Mouse (Mus musculus) midbrain, postnatal 0 days (tissue): Measurements from ENCODE around the gene Itga9. TPM values are rescaled to one million over a fixed set of nuclear protein-coding genes. Genes with fewer than 3 reads are reported as not detected.
A peak's percentile ranks its signal among the peaks of the same experiment; 100 is the strongest.

ENCODE experiments used
- ATAC-seq: fragments of 200-750 bp; cut with Nextera tagmentation; 2 replicates; pipeline ENCODE4 v1.8.0; 2017; ENCODE audit warnings: moderate number of reproducible peaks, mild to moderate bottlenecking, moderate TSS enrichment, moderate library complexity; ENCODE audit not compliant: low FRiP score
- DNase-seq: peaks from one replicate; pipeline ENCODE4 v3.0.0-alpha.2; 2015; ENCODE audit warnings: low spot score
- H3K27ac ChIP-seq: fragments of 300-500 bp; sonication (generic); 2 replicates; pipeline ENCODE4 v1.5.1; 2014; ENCODE audit warnings: low read depth, mild to moderate bottlenecking, low read length, mixed read lengths
- H3K27me3 ChIP-seq: fragments of 300-500 bp; sonication (generic); 2 replicates; pipeline ENCODE4 v1.6.1; 2014; ENCODE audit warnings: low read length, control low read depth, mixed read lengths; ENCODE audit not compliant: insufficient read depth
- H3K36me3 ChIP-seq: fragments of 300-500 bp; sonication (generic); 2 replicates; pipeline ENCODE4 v1.6.1; 2014; ENCODE audit warnings: low read length, control low read depth, mixed read lengths; ENCODE audit not compliant: insufficient read depth
- H3K4me1 ChIP-seq: fragments of 300-500 bp; sonication (generic); 2 replicates; pipeline ENCODE4 v1.6.1; 2014; ENCODE audit warnings: mild to moderate bottlenecking, control low read depth, antibody characterized with exemption, low read length, mixed read lengths; ENCODE audit not compliant: insufficient read depth
- H3K4me2 ChIP-seq: fragments of 300-500 bp; sonication (generic); 2 replicates; pipeline ENCODE4 v1.6.1; 2014; ENCODE audit warnings: low read depth, mild to moderate bottlenecking, low read length, mixed read lengths; ENCODE audit not compliant: poor library complexity, severe bottlenecking
- H3K4me3 ChIP-seq: fragments of 300-500 bp; sonication (generic); 2 replicates; pipeline ENCODE4 v1.5.1; 2014; ENCODE audit warnings: low read depth, mild to moderate bottlenecking, low read length, moderate library complexity
- H3K9ac ChIP-seq: fragments of 300-500 bp; sonication (generic); replicated peaks from 2 replicates; pipeline ENCODE4 v1.6.1; 2014; ENCODE audit warnings: mild to moderate bottlenecking, low read length, moderate library complexity, mixed read lengths; ENCODE audit not compliant: poor library complexity, severe bottlenecking
- H3K9me3 ChIP-seq: fragments of 300-500 bp; sonication (generic); 2 replicates; pipeline ENCODE4 v1.6.1; 2016; ENCODE audit warnings: low read length, control low read depth
- CTCF ChIP-seq: IDR thresholded peaks from 2 replicates; pipeline ENCODE4 v1.5.1; 2016; ENCODE audit warnings: antibody characterized with exemption, mild to moderate bottlenecking
- WGBS: fragments of 180-500 bp; shearing (Covaris S2); extraction: QIAGEN DNeasy Blood & Tissue Kit; methylation state at CpG from one replicate; pipeline ENCODE4 v1.1.7; 2014; 5-methylcytosine and 5-hydroxymethylcytosine counted together
- polyA plus RNA-seq: library from polyadenylated mRNA; unstranded; fragments of >200 nt; fragmentation: Nextera tagmentation; extraction: Ambion mirVana; gene quantifications from 2 replicates; pipeline ENCODE4 v1.2.1, GENCODE M21; 2015
- total RNA-seq: library from RNA; depleted of rRNA; stranded (reverse); fragments of >200 nt; gene quantifications from 2 replicates; pipeline ENCODE4 v1.2.3, GENCODE M21; 2014

Gene Itga9
- total and polyA plus RNA-seq, 2 experiments from 2014 or later: 1.1 to 8.2 TPM

- no peaks in the 10 kb centered on the region for H3K36me3 ChIP-seq
- H3K27ac ChIP-seq: no peak overlapping the region
- ATAC-seq: no peak
- H3K4me3 ChIP-seq: no peak overlapping the region
- no peak for TF ChIP-seq CTCF
- H3K9me3 ChIP-seq: no peaks in the 10 kb centered on the region
- no peaks in the 10 kb centered on the region for H3K4me1 ChIP-seq
- DNase-seq: no peak
- H3K9ac ChIP-seq: no peak overlapping the region
- no peak overlapping the region for H3K4me2 ChIP-seq
- 90% methylated on average over 2 of the region's 2 CpGs for WGBS
- no peaks in the 10 kb centered on the region for H3K27me3 ChIP-seq
Observed at GRCm38 (mm10) chr9:118752376-118752775, 145.9 kb downstream of the Itga9 start.

- H3K36me3 ChIP-seq: no peaks in the 10 kb centered on the region
- ATAC-seq (no peak), DNase-seq (no peak)
- H3K9ac ChIP-seq: no peak overlapping the region
- H3K4me2 ChIP-seq: no peak overlapping the region
- no peaks in the 10 kb centered on the region for H3K9me3 ChIP-seq
- no peaks in the 10 kb centered on the region for H3K27me3 ChIP-seq
- no peak for TF ChIP-seq CTCF
- WGBS: 53% methylated on average over 4 of the region's 4 CpGs
- H3K4me1 ChIP-seq: no peaks in the 10 kb centered on the region; the same call in 1 of the 2 replicates
- H3K27ac ChIP-seq: no peak overlapping the region
- H3K4me3 ChIP-seq: no peak overlapping the region
Observed at GRCm38 (mm10) chr9:118759462-118759861, 153.0 kb downstream of the Itga9 start.

- ATAC-seq: no peak
- Histone ChIP-seq H3K36me3 (no peaks in the 10 kb centered on the region), H3K4me2 (no peak overlapping the region), H3K4me1 (no peaks in the 10 kb centered on the region; the same call in 1 of the 2 replicates), H3K9ac (no peak overlapping the region), H3K9me3 (no peaks in the 10 kb centered on the region), H3K4me3 (no peak overlapping the region), H3K27me3 (no peaks in the 10 kb centered on the region), H3K27ac (no peak overlapping the region)
- no peak for DNase-seq
- 43% methylated on average over 8 of the region's 8 CpGs for WGBS
- TF ChIP-seq CTCF: no peak
Observed at GRCm38 (mm10) chr9:118761953-118762590, 155.6 kb downstream of the Itga9 start.

- no peaks in the 10 kb centered on the region for H3K27me3 ChIP-seq
- no peaks in the 10 kb centered on the region for H3K9me3 ChIP-seq
- H3K9ac ChIP-seq: no peak overlapping the region
- H3K4me3 ChIP-seq: no peak overlapping the region
- H3K36me3 ChIP-seq: no peaks in the 10 kb centered on the region
- no peak overlapping the region for H3K4me2 ChIP-seq
- TF ChIP-seq CTCF: no peak
- DNase-seq (peak; percentile 41), ATAC-seq (no peak)
- no peaks in the 10 kb centered on the region; the same call in 1 of the 2 replicates for H3K4me1 ChIP-seq
- no peak overlapping the region for H3K27ac ChIP-seq
- WGBS: 37% methylated on average over 7 of the region's 7 CpGs
Observed at GRCm38 (mm10) chr9:118762759-118763158, 156.3 kb downstream of the Itga9 start.

GRCm38 (mm10) chr9:118763203-118763602 lies 156.7 kb downstream of the Itga9 start:
- Histone ChIP-seq H3K27ac (no peak overlapping the region), H3K36me3 (no peaks in the 10 kb centered on the region), H3K9me3 (no peaks in the 10 kb centered on the region), H3K4me3 (no peak overlapping the region), H3K27me3 (no peaks in the 10 kb centered on the region), H3K4me1 (no peaks in the 10 kb centered on the region; the same call in 1 of the 2 replicates), H3K9ac (no peak overlapping the region), H3K4me2 (no peak overlapping the region)
- WGBS: 76% methylated on average over 4 of the region's 4 CpGs
- TF ChIP-seq CTCF: no peak
- no peak for DNase-seq
- no peak for ATAC-seq

- Histone ChIP-seq H3K9ac (no peak overlapping the region), H3K27me3 (no peaks in the 10 kb centered on the region), H3K4me2 (no peak overlapping the region), H3K36me3 (no peaks in the 10 kb centered on the region), H3K4me1 (no peaks in the 10 kb centered on the region; the same call in 1 of the 2 replicates), H3K27ac (no peak overlapping the region), H3K9me3 (no peaks in the 10 kb centered on the region), H3K4me3 (no peak overlapping the region)
- no peak for TF ChIP-seq CTCF
- DNase-seq (no peak), ATAC-seq (no peak)
- WGBS: 85% methylated on average over 3 of the region's 3 CpGs
Observed at GRCm38 (mm10) chr9:118763646-118764045, 157.2 kb downstream of the Itga9 start.
